Mouse (Mus musculus) cerebellum, adult 9-11 months (tissue): ENCODE measurements around the gene Bloc1s3.

ENCODE experiments used
- DNase-seq: peaks from one replicate; pipeline ENCODE4 v3.0.0; 2022

Bloc1s3 gene

GRCm38 (mm10) chr7:19477084-19477483 lies 31.1 kb downstream of the Bloc1s3 start:
- DNase-seq = no peak

DNA sequence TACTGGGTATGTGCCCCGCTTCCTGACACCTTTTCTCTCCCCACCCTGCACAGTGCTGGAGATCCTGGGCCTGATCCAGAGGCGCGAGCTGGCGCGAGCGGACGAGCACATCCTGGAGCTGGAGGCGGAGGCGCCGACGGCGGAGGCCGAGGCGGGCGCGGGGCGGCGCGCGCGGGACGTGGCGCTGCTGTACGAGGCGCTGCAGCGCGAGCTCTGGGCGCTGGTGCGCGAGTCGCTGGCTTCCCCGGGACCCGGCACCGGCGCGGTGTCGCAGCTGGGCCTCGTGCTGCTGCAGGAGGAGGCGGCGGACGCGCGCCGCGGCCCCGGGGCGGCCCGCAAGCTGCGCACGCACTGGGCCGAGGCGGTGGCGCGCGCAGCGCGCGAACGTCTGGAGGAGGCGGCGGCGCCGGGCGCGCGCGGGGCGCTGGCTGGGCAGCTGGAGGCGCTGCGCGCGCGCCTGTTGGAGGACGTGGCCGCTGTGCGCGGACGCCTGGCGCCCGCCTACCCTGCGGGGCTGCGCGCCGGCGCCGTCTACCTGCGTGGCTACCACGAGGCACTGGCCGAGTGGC lies 34.2 kb downstream of the Bloc1s3 start:
- peak; percentile 75 for DNase-seq

GRCm38 (mm10) chr7:19472403-19472802 lies 35.8 kb downstream of the Bloc1s3 start:
- peak; percentile 16 for DNase-seq

GRCm38 (mm10) chr7:19470308-19470707 lies 37.9 kb downstream of the Bloc1s3 start:
- no peak for DNase-seq

- DNase-seq = no peak
Observed at GRCm38 (mm10) chr7:19469404-19469803, 38.8 kb downstream of the Bloc1s3 start.

- DNase-seq = no peak
Observed at GRCm38 (mm10) chr7:19468279-19468678, 39.9 kb downstream of the Bloc1s3 start.

DNA sequence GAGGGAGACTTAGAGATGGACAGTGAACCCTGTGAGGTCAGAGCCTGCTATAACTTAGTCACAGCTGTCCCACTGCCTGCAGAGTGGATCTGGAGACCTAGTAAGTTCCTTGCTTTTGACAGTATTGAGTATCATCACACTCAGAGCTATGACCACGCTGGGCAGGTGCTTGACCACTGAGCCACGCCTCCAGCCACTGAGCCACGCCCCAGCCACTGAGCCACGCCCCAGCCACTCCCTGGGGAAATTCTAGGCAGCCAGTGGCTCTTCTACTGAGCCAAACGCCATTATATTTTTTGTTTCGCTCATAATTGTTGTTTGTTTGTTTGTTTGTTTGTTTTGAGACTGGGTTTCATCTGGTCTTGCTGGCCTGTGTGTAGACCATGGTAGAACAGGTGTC lies 40.5 kb downstream of the Bloc1s3 start:
- DNase-seq = no peak

DNA sequence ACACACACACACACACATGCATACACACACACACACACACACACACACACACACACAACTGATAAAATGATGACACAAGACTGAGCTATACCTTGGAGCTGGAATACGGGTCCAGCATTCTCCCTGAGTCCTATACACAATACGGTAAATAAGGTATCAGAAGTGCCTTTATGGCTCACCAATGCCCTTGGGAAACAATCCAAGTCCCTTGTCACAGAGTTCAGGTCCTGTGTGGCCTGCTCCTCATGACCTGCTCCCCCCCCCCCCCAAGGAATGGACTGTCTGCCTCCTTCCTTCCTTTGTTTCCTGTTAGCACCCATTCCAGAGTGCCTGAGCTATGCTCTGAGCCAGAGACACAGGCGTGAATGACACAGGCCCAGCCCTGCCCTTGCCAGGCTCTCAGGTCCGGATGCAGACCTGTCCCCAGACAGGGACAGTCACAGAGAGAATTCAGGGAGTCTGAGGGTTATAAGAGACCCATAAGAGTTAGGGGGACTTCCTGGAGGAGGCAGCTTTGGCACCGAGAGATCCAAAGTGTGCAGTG lies 41.5 kb downstream of the Bloc1s3 start:
- DNase-seq = no peak

DNA sequence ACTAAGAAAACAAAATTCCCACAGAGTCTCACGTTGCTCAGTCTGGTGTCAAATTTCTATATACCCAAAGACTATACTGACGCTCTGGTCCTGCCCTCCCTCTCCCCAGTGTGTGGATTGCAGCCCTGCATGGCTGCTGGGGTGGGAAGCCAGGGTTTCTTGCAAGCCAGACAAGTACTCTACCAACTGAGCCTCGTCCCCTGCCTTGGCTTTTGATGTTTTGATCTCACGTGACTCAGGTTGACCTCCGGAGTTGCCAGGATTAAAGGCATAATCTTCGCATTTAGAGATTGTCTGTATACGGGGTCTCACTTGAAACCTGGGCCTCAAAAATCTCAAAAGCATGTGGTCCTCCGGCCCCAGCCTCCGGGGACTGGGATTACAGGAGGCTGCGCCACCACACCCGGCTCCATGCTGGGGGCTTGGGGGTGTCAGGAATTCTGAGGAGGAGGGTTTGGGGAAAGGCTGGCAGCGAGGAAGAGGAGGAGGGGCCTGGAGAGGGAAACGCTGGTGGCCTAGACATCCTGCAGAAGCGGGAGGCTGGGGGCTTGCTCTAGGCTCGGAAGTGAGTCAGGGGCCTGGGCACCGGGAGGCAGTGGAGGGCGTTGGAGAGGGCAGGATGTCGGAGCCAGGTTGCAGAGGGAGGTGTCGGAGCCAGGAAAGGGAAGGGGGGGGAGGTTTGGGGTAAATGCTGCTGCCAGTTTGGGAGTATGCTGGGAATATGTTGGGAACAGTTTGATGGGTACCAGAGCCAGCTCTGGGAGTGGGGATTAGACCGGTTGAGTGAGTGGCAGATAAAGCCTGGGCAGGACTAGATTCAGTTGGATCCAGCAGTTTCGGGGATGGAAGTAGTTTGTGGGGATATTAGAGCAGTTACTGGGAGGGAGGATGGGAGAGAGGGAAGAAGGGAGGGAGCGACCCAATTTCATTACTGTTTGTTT lies 43.5 kb downstream of the Bloc1s3 start:
- no peak for DNase-seq

DNA sequence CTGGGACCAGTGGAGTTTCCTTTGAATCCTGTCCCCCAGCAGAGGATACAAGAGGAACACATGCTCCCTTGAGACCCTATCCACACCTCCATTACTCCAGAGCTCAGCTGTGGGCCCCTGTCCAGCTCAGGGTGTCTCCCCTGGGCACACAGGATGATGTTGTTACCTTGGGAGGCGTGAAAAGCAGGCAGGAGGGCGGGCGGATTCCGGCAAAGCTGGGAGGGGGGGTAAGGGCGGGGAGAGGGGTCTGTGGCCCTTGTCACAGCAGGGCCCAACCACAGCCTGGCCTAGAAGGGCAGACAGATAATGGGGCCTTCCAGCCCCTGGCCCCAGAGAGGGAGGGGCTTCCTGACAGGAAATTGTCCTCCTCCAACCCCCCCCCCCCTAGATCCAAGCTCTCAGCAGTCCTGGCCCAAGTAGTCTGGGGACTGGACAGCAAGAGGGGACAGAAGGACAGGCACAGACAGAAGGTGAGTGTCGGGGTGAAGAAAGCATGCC lies 45.2 kb downstream of the Bloc1s3 start, which contains the start of gene Exoc3l2:
Gene Exoc3l2 (plus strand): TSS at position 448 of the 498 bp plus-strand sequence.
- no peak for DNase-seq

GRCm38 (mm10) chr7:19462443-19462842 lies 45.7 kb downstream of the Bloc1s3 start:
- no peak for DNase-seq

- no peak for DNase-seq
Observed at GRCm38 (mm10) chr7:19461488-19461887, 46.7 kb downstream of the Bloc1s3 start.

DNA sequence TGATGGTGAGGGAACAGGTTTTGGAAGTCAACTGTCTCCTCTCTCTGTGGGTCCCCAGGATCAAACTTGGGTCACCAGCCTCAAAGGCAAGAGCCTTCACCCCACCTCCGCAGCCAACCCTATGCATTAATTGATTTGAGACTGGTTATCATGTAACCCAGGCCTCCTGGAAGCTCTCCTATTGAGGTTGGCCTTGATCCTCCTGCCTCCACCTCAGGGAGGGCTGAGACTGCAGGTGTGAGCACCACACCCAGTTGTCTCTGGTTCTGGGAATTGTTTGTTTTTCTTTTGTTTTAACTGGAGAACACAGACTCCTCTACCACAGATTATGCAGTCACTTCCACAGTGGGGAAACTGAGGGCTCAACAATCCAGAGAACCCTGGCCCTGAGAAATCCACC lies 47.7 kb downstream of the Bloc1s3 start:
- DNase-seq = no peak

GRCm38 (mm10) chr7:19459144-19459870 lies 48.9 kb downstream of the Bloc1s3 start:
- DNase-seq = peak; percentile 38

DNA sequence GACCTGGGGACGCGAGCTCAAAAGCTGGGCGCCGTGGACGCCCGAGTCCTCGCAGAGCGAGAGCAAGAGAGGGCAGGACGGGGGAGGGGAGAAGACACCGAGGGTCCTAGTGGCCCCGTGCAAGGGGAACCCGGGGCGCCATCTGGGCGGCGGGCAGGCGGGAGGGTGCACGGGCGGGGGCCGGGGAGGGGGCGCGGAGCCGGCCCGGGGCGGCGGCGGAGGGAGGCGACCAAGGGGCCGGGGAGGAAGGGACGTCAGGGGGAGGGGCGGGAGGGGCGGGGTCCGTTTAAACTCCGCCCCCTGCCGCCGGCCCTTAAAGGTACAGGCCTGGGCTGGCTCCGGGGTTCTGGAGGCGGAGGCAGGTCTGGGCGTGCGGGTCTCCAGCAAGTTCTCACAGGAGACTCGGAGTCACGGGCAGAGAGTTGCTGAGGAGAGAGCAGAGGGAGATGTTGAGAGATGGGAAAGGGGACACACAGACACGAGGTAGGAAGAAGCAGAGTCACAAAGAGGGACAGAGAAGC lies 49.5 kb downstream of the Bloc1s3 start, which contains the start of gene Mark4:
Gene Mark4 (minus strand): TSS at position 231 of the 521 bp plus-strand sequence.
- peak; percentile 78 for DNase-seq

- peak; percentile 66 for DNase-seq
Observed at GRCm38 (mm10) chr7:19458072-19458486, 50.1 kb downstream of the Bloc1s3 start.

- DNase-seq = no peak
Observed at GRCm38 (mm10) chr7:19457414-19458071, 50.6 kb downstream of the Bloc1s3 start.

GRCm38 (mm10) chr7:19456628-19457027 lies 51.5 kb downstream of the Bloc1s3 start:
- DNase-seq = no peak

- peak; percentile 56 for DNase-seq
Observed at GRCm38 (mm10) chr7:19455819-19456495, 52.2 kb downstream of the Bloc1s3 start.

DNA sequence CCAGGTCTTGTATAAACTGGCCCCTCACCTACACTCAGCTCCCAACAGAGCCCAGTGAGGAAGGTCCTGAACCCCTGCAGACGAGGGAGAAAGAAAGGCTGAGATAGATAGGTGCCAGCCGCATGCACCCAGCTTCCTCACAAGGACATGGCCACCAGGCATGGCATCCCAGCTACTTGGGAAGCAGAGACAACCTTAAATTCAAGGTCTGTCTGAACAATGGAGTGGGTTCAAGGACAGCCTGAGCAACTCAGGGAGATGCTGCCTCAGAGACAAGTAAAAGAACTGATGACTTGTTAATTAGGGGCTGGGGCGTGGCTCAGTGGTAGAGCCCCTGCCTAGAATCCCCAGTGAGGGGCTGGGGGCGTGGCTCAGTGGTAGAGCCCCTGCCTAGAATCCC lies 53.0 kb downstream of the Bloc1s3 start:
- DNase-seq = no peak
